8 mouse cellular contexts compared by ENCODE assay signal in the genomic region with DNA sequence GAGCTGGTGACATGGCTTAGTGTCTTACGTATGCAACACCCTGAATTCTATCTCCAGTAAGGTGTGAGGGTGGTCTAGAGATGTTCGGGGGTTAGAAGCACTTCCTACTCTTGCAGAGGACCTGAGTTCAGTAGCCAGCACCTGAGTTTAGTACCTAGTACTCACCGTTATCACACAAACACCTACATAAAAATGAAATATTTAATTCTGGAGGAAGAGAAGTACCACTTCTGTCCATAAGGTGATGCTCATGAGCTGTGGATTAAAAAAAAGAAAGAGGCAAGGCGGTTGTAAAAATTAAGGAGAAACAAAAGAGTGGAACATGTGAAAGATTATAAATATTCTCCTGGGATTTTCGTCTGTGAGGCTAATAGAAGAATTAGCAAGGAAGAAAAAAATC. TPM values are rescaled to one million over a fixed set of nuclear protein-coding genes. Genes with fewer than 3 reads are reported as not detected.
A peak's percentile ranks its signal among the peaks of the same experiment; 100 is the strongest.
DNase-seq lines count a peak whose midpoint lies in the region; ATAC-seq and TF ChIP-seq lines count a peak whose summit lies in the region.

No protein-coding gene starts in this region.

- 27% methylated on average over 5 of the region's 5 CpGs for WGBS in heart, adult 2 months
- WGBS in embryonic facial prominence, embryonic 15.5 days = 32% methylated on average over 5 of the region's 5 CpGs
- WGBS in limb, embryonic 11.5 days = 39% methylated on average over 5 of the region's 5 CpGs
- WGBS in neural tube, embryonic 13.5 days = 37% methylated on average over 5 of the region's 5 CpGs
- 32% methylated on average over 5 of the region's 5 CpGs for WGBS in thymus, adult 2 months

- no peak for TF ChIP-seq POLR2A in heart, adult 2 months (IDR thresholded peaks at IDR 0.05; ENCODE audit: insufficient read depth, low read depth, low read length)
- no peak for TF ChIP-seq POLR2A in thymus, adult 2 months (IDR thresholded peaks at IDR 0.05; ENCODE audit: control insufficient read depth, extremely low read depth, insufficient read depth, low read length, poor library complexity)

- H3K4me1 ChIP-seq in heart, adult 2 months (ENCODE audit: control insufficient read depth, insufficient read depth, low read length) = no peaks in the 10 kb centered on the region; the same call in 1 of the 2 replicates
- peaks cover 44% of the 10 kb centered on the region for H3K4me1 ChIP-seq in E14TG2a.4 (replicated peaks; ENCODE audit: low read depth, low read length)
- peaks cover 32% of the 10 kb centered on the region for H3K4me1 ChIP-seq in embryonic facial prominence, embryonic 15.5 days
- H3K4me1 ChIP-seq in limb, embryonic 11.5 days (ENCODE audit: control insufficient read depth, insufficient read depth, low read length) = peaks cover 18% of the 10 kb centered on the region
- peaks cover 34% of the 10 kb centered on the region for H3K4me1 ChIP-seq in neural tube, embryonic 13.5 days (replicated peaks)
- peaks cover 3% of the 10 kb centered on the region for H3K4me1 ChIP-seq in thymus, adult 2 months (replicated peaks; ENCODE audit: control insufficient read depth, insufficient read depth, low read length)

- peak; percentile 95 for TF ChIP-seq CTCF in heart, adult 2 months (IDR thresholded peaks at IDR 0.05)
- TF ChIP-seq CTCF in E14TG2a.4 (conservative IDR thresholded peaks at IDR 0.05; ENCODE audit: low read length) = peak; percentile 93
- no peak for TF ChIP-seq CTCF in thymus, adult 2 months (IDR thresholded peaks at IDR 0.05; ENCODE audit: borderline replicate concordance, control insufficient read depth, extremely low read depth, insufficient read depth, low read length, poor library complexity)

- H3K4me3 ChIP-seq in heart, adult 2 months = no peak overlapping the region
- H3K4me3 ChIP-seq in E14TG2a.4 (replicated peaks; ENCODE audit: low read length) = no peak overlapping the region
- H3K4me3 ChIP-seq in embryonic facial prominence, embryonic 15.5 days (replicated peaks) = no peak overlapping the region
- no peak overlapping the region for H3K4me3 ChIP-seq in limb, embryonic 11.5 days (ENCODE audit: low read depth, low read length)
- no peak overlapping the region for H3K4me3 ChIP-seq in neural tube, embryonic 13.5 days
- H3K4me3 ChIP-seq in thymus, adult 2 months (ENCODE audit: control insufficient read depth, insufficient read depth, low read length) = no peak overlapping the region

- H3K27ac ChIP-seq in heart, adult 2 months = no peak overlapping the region
- peak overlapping the region; percentile 72; the same call in 1 of the 2 replicates for H3K27ac ChIP-seq in embryonic facial prominence, embryonic 15.5 days (replicated peaks)
- peak overlapping the region; percentile 70; the same call in 1 of the 2 replicates for H3K27ac ChIP-seq in limb, embryonic 11.5 days (replicated peaks; ENCODE audit: low read depth, low read length)
- H3K27ac ChIP-seq in neural tube, embryonic 13.5 days (replicated peaks) = peak overlapping the region; percentile 85
- no peak overlapping the region for H3K27ac ChIP-seq in thymus, adult 2 months (ENCODE audit: control insufficient read depth, insufficient read depth, low read length)

- no peak overlapping the region for H3K9ac ChIP-seq in heart, adult 2 months (ENCODE audit: low read depth, low read length)
- H3K9ac ChIP-seq in embryonic facial prominence, embryonic 15.5 days = no peak overlapping the region
- no peak overlapping the region for H3K9ac ChIP-seq in limb, embryonic 11.5 days (ENCODE audit: low read length)
- no peak overlapping the region for H3K9ac ChIP-seq in neural tube, embryonic 13.5 days

- no peaks in the 10 kb centered on the region for H3K9me3 ChIP-seq in E14TG2a.4 (ENCODE audit: low read length)
- no peaks in the 10 kb centered on the region for H3K9me3 ChIP-seq in embryonic facial prominence, embryonic 15.5 days (replicated peaks)
- no peaks in the 10 kb centered on the region for H3K9me3 ChIP-seq in limb, embryonic 11.5 days (ENCODE audit: control insufficient read depth, low read length)
- H3K9me3 ChIP-seq in neural tube, embryonic 13.5 days = no peaks in the 10 kb centered on the region

- H3K4me2 ChIP-seq in embryonic facial prominence, embryonic 15.5 days (replicated peaks) = no peak overlapping the region
- no peak overlapping the region for H3K4me2 ChIP-seq in limb, embryonic 11.5 days (ENCODE audit: low read depth, severe bottlenecking)
- no peak overlapping the region for H3K4me2 ChIP-seq in neural tube, embryonic 13.5 days

- ATAC-seq in embryonic facial prominence, embryonic 15.5 days (ENCODE audit: insufficient number of reproducible peaks, low FRiP score, low TSS enrichment, low read depth) = no peak
- no peak for ATAC-seq in limb, embryonic 11.5 days (ENCODE audit: insufficient number of reproducible peaks, low FRiP score, low TSS enrichment, low read depth)
- peak; percentile 14; the same call in 1 of the 2 replicates for ATAC-seq in neural tube, embryonic 13.5 days (ENCODE audit: low read depth)

- no peaks in the 10 kb centered on the region for H3K36me3 ChIP-seq in heart, adult 2 months (ENCODE audit: control insufficient read depth, insufficient read depth, low read length)
- no peaks in the 10 kb centered on the region for H3K36me3 ChIP-seq in E14TG2a.4 (ENCODE audit: insufficient read depth, low read length)
- no peaks in the 10 kb centered on the region for H3K36me3 ChIP-seq in embryonic facial prominence, embryonic 15.5 days
- H3K36me3 ChIP-seq in limb, embryonic 11.5 days (ENCODE audit: control insufficient read depth, insufficient read depth, low read length) = no peaks in the 10 kb centered on the region
- H3K36me3 ChIP-seq in neural tube, embryonic 13.5 days = no peaks in the 10 kb centered on the region
- H3K36me3 ChIP-seq in thymus, adult 2 months (ENCODE audit: control insufficient read depth, insufficient read depth, low read length) = no peaks in the 10 kb centered on the region

- no peaks in the 10 kb centered on the region for H3K79me2 ChIP-seq in heart, adult 2 months (replicated peaks; ENCODE audit: control insufficient read depth, insufficient read depth, low read length)

- H3K27me3 ChIP-seq in heart, adult 2 months (ENCODE audit: control insufficient read depth, insufficient read depth, low read length) = no peaks in the 10 kb centered on the region
- peaks cover 30% of the 10 kb centered on the region for H3K27me3 ChIP-seq in E14TG2a.4 (ENCODE audit: insufficient read depth, low read length)
- peaks cover 14% of the 10 kb centered on the region; the same call in 1 of the 2 replicates for H3K27me3 ChIP-seq in embryonic facial prominence, embryonic 15.5 days
- no peaks in the 10 kb centered on the region for H3K27me3 ChIP-seq in limb, embryonic 11.5 days (ENCODE audit: control insufficient read depth, insufficient read depth, low read length)
- no peaks in the 10 kb centered on the region for H3K27me3 ChIP-seq in neural tube, embryonic 13.5 days
- H3K27me3 ChIP-seq in thymus, adult 2 months (ENCODE audit: control insufficient read depth, insufficient read depth, low read length) = peaks cover 25% of the 10 kb centered on the region

- intact Hi-C loops in heart, adult 2 months (cut with DNase I) = loop anchor here (1.0 to 2.0 kb wide), 2 partner anchors 24 to 64 kb away; no protein-coding TSS in a partner anchor

- no peak for TF ChIP-seq EP300 in heart, adult 2 months (IDR thresholded peaks at IDR 0.05; ENCODE audit: insufficient read depth, low read depth, low read length)

- no peak for DNase-seq in heart, adult 2 months
- no peak for DNase-seq in heart, adult 11 months
- DNase-seq in limb, embryonic 11.5 days (ENCODE audit: low spot score) = peak; percentile 32
- DNase-seq in ovary, postnatal 36 days (ENCODE audit: low spot score) = no peak
- DNase-seq in thymus, adult 2 months = no peak

RNA-seq across cellular contexts. Expression of a gene that starts 2.1 kb away (rescaled TPM):
- total RNA-seq in heart, adult 2 months (2021) = not detected
- polyA plus RNA-seq in heart, adult 2 months (2012; rRNA removed) = 0.04 and 0.12 TPM in 2 replicates
- 6.5 and 11.3 TPM in 2 replicates for polyA plus RNA-seq in embryonic facial prominence, embryonic 15.5 days (2015; fragmentation: Nextera tagmentation; extraction: Ambion mirVana)
- polyA plus RNA-seq in limb, embryonic 11.5 days (2014; fragmentation: Nextera tagmentation; extraction: Ambion mirVana) = 50.7 and 56.2 TPM in 2 replicates
- polyA plus RNA-seq in neural tube, embryonic 13.5 days (2015; fragmentation: Nextera tagmentation; extraction: Ambion mirVana) = 90.9 and 95.0 TPM in 2 replicates
- polyA plus RNA-seq in thymus, adult 2 months (2012; rRNA removed) = 0.65 and 0.70 TPM in 2 replicates

RNA-seq across cellular contexts. Expression of a gene that starts 9.1 kb away (rescaled TPM):
- 10 to 100 TPM; 20.5 to 22.4 TPM for total RNA-seq in heart, adult 2 months (2021)
- 113 and 156 TPM in 2 replicates for polyA plus RNA-seq in heart, adult 2 months (2012; rRNA removed)
- 25.7 and 28.4 TPM in 2 replicates for polyA plus RNA-seq in embryonic facial prominence, embryonic 15.5 days (2015; fragmentation: Nextera tagmentation; extraction: Ambion mirVana)
- polyA plus RNA-seq in limb, embryonic 11.5 days (2014; fragmentation: Nextera tagmentation; extraction: Ambion mirVana) = 0.33 and 0.44 TPM in 2 replicates
- 2.8 and 4.0 TPM in 2 replicates for polyA plus RNA-seq in neural tube, embryonic 13.5 days (2015; fragmentation: Nextera tagmentation; extraction: Ambion mirVana)
- polyA plus RNA-seq in thymus, adult 2 months (2012; rRNA removed) = 17.5 and 26.2 TPM in 2 replicates

RNA-seq across cellular contexts. Expression of a gene that starts 57.1 kb away (rescaled TPM):
- not detected for total RNA-seq in heart, adult 2 months (2021)
- polyA plus RNA-seq in heart, adult 2 months (2012; rRNA removed) = not detected in 2 replicates
- not detected in 2 replicates for polyA plus RNA-seq in embryonic facial prominence, embryonic 15.5 days (2015; fragmentation: Nextera tagmentation; extraction: Ambion mirVana)
- polyA plus RNA-seq in limb, embryonic 11.5 days (2014; fragmentation: Nextera tagmentation; extraction: Ambion mirVana) = 0.09 and 0.24 TPM in 2 replicates
- polyA plus RNA-seq in neural tube, embryonic 13.5 days (2015; fragmentation: Nextera tagmentation; extraction: Ambion mirVana) = 0.45 TPM in 2 replicates
- polyA plus RNA-seq in thymus, adult 2 months (2012; rRNA removed) = 0.28 and 0.42 TPM in 2 replicates

Comparison
In these comparisons a context has a peak if more than half of its experiments do, and no peak if none do; other contexts are left out.
1. H3K27ac ChIP-seq: peak in embryonic facial prominence, embryonic 15.5 days (single experiment), limb, embryonic 11.5 days (single experiment) and neural tube, embryonic 13.5 days (single experiment); none in heart, adult 2 months (single experiment) and thymus, adult 2 months (single experiment).